Mouse (Mus musculus) CH12.LX (cell line): Measurements from ENCODE around the gene Gpr3. TPM values are rescaled to one million over a fixed set of nuclear protein-coding genes. Genes with fewer than 3 reads are reported as not detected.

ENCODE experiments used
- DNase-seq: peaks from one replicate; pipeline ENCODE4 v3.0.0-alpha.2; 2013; ENCODE audit errors: extremely low read depth
- H3K27ac ChIP-seq: 2 replicates; pipeline ENCODE4 v1.5.1; 2012; ENCODE audit warnings: low read depth, mild to moderate bottlenecking, control low read depth, moderate library complexity; ENCODE audit not compliant: insufficient read depth
- H3K27me3 ChIP-seq: replicated peaks from 2 replicates; pipeline ENCODE3; 2012; ENCODE audit warnings: inconsistent platforms
- H3K36me3 ChIP-seq, 2 experiments: replicated peaks in 1 of 2; 2 replicates each; pipeline versions ENCODE3 to v1.6.1; 2012; ENCODE audit warnings: inconsistent platforms in 1 of 2, low read length in 1 of 2, mild to moderate bottlenecking in 1 of 2, mixed read lengths in 1 of 2, moderate library complexity in 1 of 2; ENCODE audit not compliant: control insufficient read depth in 1 of 2, insufficient read depth in 1 of 2
- H3K4me1 ChIP-seq, 2 experiments: 2 replicates each; pipeline ENCODE4 v1.6.1; 2012; ENCODE audit warnings: inconsistent platforms in 1 of 2, moderate library complexity in 1 of 2; ENCODE audit not compliant: insufficient read depth in 2 of 2, control insufficient read depth in 1 of 2
- H3K4me2 ChIP-seq: 2 replicates; pipeline ENCODE4 v1.6.1; 2012; ENCODE audit warnings: low read depth, mild to moderate bottlenecking, control low read depth; ENCODE audit not compliant: poor library complexity, insufficient read depth, severe bottlenecking
- H3K4me3 ChIP-seq, 3 experiments: fragments of 150-350 bp in 1 of 3; sonication (generic) in 1 of 3; replicated peaks in 1 of 3; 2 replicates each; pipeline versions ENCODE3 to v1.5.1; 2011 to 2012; ENCODE audit warnings: low read depth in 2 of 3, low read length in 2 of 3, mild to moderate bottlenecking in 2 of 3, moderate library complexity in 2 of 3, control low read depth in 1 of 3, improper control_type of control experiment in 1 of 3, inconsistent platforms in 1 of 3, mixed read lengths in 1 of 3; ENCODE audit not compliant: poor library complexity in 1 of 3
- H3K79me2 ChIP-seq: replicated peaks from 2 replicates; pipeline ENCODE4 v1.6.1; 2012; ENCODE audit warnings: mild to moderate bottlenecking, moderate library complexity; ENCODE audit not compliant: control insufficient read depth, poor library complexity, insufficient read depth, severe bottlenecking; ENCODE audit errors: extremely low read depth
- H3K9ac ChIP-seq: 2 replicates; pipeline ENCODE4 v1.6.1; 2012; ENCODE audit warnings: low read depth, mild to moderate bottlenecking, control low read depth, moderate library complexity; ENCODE audit not compliant: insufficient read depth
- H3K9me3 ChIP-seq: replicated peaks from 2 replicates; pipeline ENCODE3; 2012; ENCODE audit warnings: low read length, inconsistent platforms, mixed read lengths
- CHD1 ChIP-seq: IDR thresholded peaks from 2 replicates; pipeline ENCODE4 v1.6.1; 2012; ENCODE audit warnings: low read depth, low read length, improper control_type of control experiment, inconsistent platforms
- CHD2 ChIP-seq: IDR thresholded peaks from 2 replicates; pipeline ENCODE4 v1.6.1; 2011; ENCODE audit warnings: low read length, improper control_type of control experiment
- CTCF ChIP-seq, 2 experiments: IDR thresholded peaks in 1 of 2; conservative IDR thresholded peaks in 1 of 2; 2 replicates each; pipeline ENCODE4 v1.5.1; 2011 to 2012; ENCODE audit warnings: low read depth in 2 of 2, low read length in 2 of 2, improper control_type of control experiment in 1 of 2, inconsistent platforms in 1 of 2, mild to moderate bottlenecking in 1 of 2, moderate library complexity in 1 of 2
- ELF1 ChIP-seq: IDR thresholded peaks from 2 replicates; pipeline ENCODE4 v1.6.1; 2014; ENCODE audit warnings: low read depth, mild to moderate bottlenecking, inconsistent platforms, low read length, improper control_type of control experiment
- EP300 ChIP-seq: IDR thresholded peaks from 2 replicates; pipeline ENCODE4 v1.6.1; 2011; ENCODE audit warnings: low read length, improper control_type of control experiment
- ETS1 ChIP-seq: conservative IDR thresholded peaks from 2 replicates; pipeline ENCODE4 v1.6.1; 2012; ENCODE audit warnings: low read depth, mild to moderate bottlenecking, inconsistent platforms, low read length, improper control_type of control experiment, moderate library complexity
- IRF4 ChIP-seq: IDR thresholded peaks from 2 replicates; pipeline ENCODE4 v1.6.1; 2014; ENCODE audit warnings: low read depth, mild to moderate bottlenecking, inconsistent platforms, low read length, improper control_type of control experiment
- JUND ChIP-seq: conservative IDR thresholded peaks from 2 replicates; pipeline ENCODE4 v1.6.1; 2011; ENCODE audit warnings: low read depth, low read length, improper control_type of control experiment
- KAT2A ChIP-seq: IDR thresholded peaks from 2 replicates; pipeline ENCODE4 v1.6.1; 2012; ENCODE audit warnings: low read length, improper control_type of control experiment, inconsistent platforms; ENCODE audit not compliant: insufficient replicate concordance
- MAFK ChIP-seq: IDR thresholded peaks from 2 replicates; pipeline ENCODE4 v1.6.1; 2011; ENCODE audit warnings: low read length, improper control_type of control experiment; ENCODE audit not compliant: insufficient replicate concordance
- MAX ChIP-seq: IDR thresholded peaks from 2 replicates; pipeline ENCODE4 v1.6.1; 2011; ENCODE audit warnings: low read length, improper control_type of control experiment
- MAZ ChIP-seq: IDR thresholded peaks from 2 replicates; pipeline ENCODE4 v1.6.1; 2012; ENCODE audit warnings: low read depth, mild to moderate bottlenecking, inconsistent platforms, low read length, improper control_type of control experiment, moderate library complexity
- MEF2A ChIP-seq: IDR thresholded peaks from 2 replicates; pipeline ENCODE4 v1.6.1; 2014; ENCODE audit warnings: low read depth, mild to moderate bottlenecking, inconsistent platforms, low read length, improper control_type of control experiment, borderline replicate concordance
- NELFE ChIP-seq: IDR thresholded peaks from 2 replicates; pipeline ENCODE4 v1.6.1; 2011; ENCODE audit warnings: low read depth, low read length, improper control_type of control experiment
- NRF1 ChIP-seq: IDR thresholded peaks from 2 replicates; pipeline ENCODE4 v1.6.1; 2014; ENCODE audit warnings: low read depth, mild to moderate bottlenecking, inconsistent platforms, low read length, improper control_type of control experiment, moderate library complexity
- PAX5 ChIP-seq: IDR thresholded peaks from 2 replicates; pipeline ENCODE4 v1.6.1; 2012; ENCODE audit warnings: low read length, inconsistent platforms, mixed read lengths
- POLR2A ChIP-seq: IDR thresholded peaks from 2 replicates; pipeline ENCODE4 v1.6.1; 2011; ENCODE audit warnings: low read depth, mild to moderate bottlenecking, improper control_type of control experiment, low read length
- RAD21 ChIP-seq: IDR thresholded peaks from 2 replicates; pipeline ENCODE4 v1.6.1; 2011; ENCODE audit warnings: low read depth, mild to moderate bottlenecking, low read length, improper control_type of control experiment, moderate library complexity
- RCOR1 ChIP-seq: conservative IDR thresholded peaks from 2 replicates; pipeline ENCODE4 v1.6.1; 2012; ENCODE audit warnings: low read depth, mild to moderate bottlenecking, inconsistent platforms, low read length, improper control_type of control experiment
- SIN3A ChIP-seq: IDR thresholded peaks from 2 replicates; pipeline ENCODE4 v1.6.1; 2012; ENCODE audit warnings: low read length, improper control_type of control experiment, inconsistent platforms
- TBP ChIP-seq: conservative IDR thresholded peaks from 2 replicates; pipeline ENCODE4 v1.6.1; 2011; ENCODE audit warnings: low read depth, low read length, improper control_type of control experiment
- TCF12 ChIP-seq: IDR thresholded peaks from 2 replicates; pipeline ENCODE4 v1.6.1; 2014; ENCODE audit warnings: low read depth, mild to moderate bottlenecking, inconsistent platforms, low read length, improper control_type of control experiment
- USF1 ChIP-seq: IDR thresholded peaks from 2 replicates; pipeline ENCODE4 v1.6.1; 2014; ENCODE audit warnings: low read depth, mild to moderate bottlenecking, inconsistent platforms, low read length, improper control_type of control experiment
- dilution Hi-C: fragments of 300-500 bp; cut with MboI; formaldehyde crosslinking; loops from 2 replicates; pipeline ENCODE4 v1.14.3; 2020; ENCODE audit warnings: low sequenced_read_pairs; ENCODE audit not compliant: extremely low pct_unique_long_range_greater_than_20kb, extremely low pct_ligation_motif_present
- in situ Hi-C: fragments of 300-500 bp; cut with MboI; formaldehyde crosslinking; loops from 3 replicates; pipeline ENCODE4 v1.14.3; 2019; ENCODE audit warnings: low sequenced_read_pairs, low pct_ligation_motif_present, low pct_unique_long_range_greater_than_20kb, mixed read lengths
- polyA plus RNA-seq: library from polyadenylated mRNA; unstranded; fragments of >175 nt; gene quantifications from 2 replicates; pipeline ENCODE4 v1.2.1, GENCODE M21; 2012; ENCODE audit warnings: low read depth; ENCODE audit not compliant: insufficient read length
- total RNA-seq, 2 experiments: library from RNA; depleted of rRNA; stranded (reverse); fragments of 300-350 nt in 1 of 2; fragments of >200 nt in 1 of 2; gene quantifications; 2 replicates each; pipeline ENCODE4 v1.2.3; 2012 to 2014

The Gpr3 gene
- total and polyA plus RNA-seq, 3 experiments = 0.11 to 0.13 TPM; not detected in 1

DNA sequence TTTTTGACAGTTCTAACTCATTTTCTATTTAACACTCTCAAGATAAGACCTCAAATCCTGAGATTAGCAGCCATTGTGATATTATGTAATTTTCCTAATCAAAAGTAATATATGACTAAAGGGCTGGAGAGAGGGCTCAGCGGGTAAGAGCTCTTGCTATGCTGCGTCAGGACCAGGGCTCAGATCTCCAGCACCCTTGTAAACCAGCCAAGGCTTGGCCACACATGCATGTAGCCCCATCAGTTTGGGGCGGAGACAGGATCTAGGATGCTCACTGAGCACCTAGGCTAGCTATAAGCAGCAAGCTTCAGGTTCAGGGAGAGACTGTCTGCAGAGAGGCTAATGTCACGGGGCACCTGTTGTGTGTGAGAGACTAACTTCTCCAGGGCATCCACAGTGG is 39.9 kb downstream of the Gpr3 start:
- Histone ChIP-seq H3K4me1 (peaks cover 16 to 83% of the 10 kb centered on the region in 2 experiments), H3K36me3 (peaks cover 11 to 35% of the 10 kb centered on the region in 2 experiments), H3K9ac (no peak overlapping the region), H3K4me3 (no peak overlapping the region), H3K27ac (no peak overlapping the region), H3K79me2 (peaks cover 41% of the 10 kb centered on the region), H3K27me3 (no peaks in the 10 kb centered on the region), H3K4me2 (no peak overlapping the region), H3K9me3 (no peaks in the 10 kb centered on the region)
- dilution Hi-C loops (no loop called here), in situ Hi-C loops (no loop called here)
- TF ChIP-seq NRF1 (no peak), MAFK (no peak), NELFE (no peak), RAD21 (no peak), KAT2A (no peak), RCOR1 (no peak), USF1 (no peak), EP300 (no peak), MEF2A (no peak), TCF12 (no peak), CHD2 (no peak), PAX5 (no peak), MAZ (no peak), MAX (no peak), ETS1 (no peak), CTCF (conservative IDR thresholded peaks at IDR 0.05 in 1 of 2, IDR thresholded peaks at IDR 0.05 in 1 of 2; ENCODE audit: low read depth in 2 of 2, low read length in 2 of 2) (no peak), JUND (no peak), SIN3A (no peak)
- no peak for DNase-seq

DNA sequence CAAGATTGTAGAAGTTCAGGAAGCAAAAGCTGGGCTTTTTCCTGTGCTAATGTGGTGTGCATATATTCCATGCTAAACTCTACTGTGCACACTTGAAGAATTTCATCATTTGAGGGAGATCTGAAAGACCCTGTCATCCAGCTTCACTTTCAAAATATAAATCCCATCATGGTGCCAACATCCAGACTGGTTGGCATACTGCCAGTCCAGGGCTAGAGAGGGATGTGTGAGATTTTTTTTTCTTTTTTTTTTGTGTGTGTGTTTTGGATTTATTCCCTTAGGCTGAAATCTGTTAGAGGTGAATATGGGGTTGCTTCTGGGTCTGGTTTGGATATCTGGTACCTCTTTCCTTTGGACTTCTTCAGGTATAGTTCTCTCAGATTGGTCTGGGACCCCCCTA is 41.7 kb downstream of the Gpr3 start:
- no peak for TF ChIP-seq MEF2A
- no peak for TF ChIP-seq POLR2A
- no peak for TF ChIP-seq CHD2
- no peak for TF ChIP-seq ELF1
- TF ChIP-seq MAZ = no peak
- no peak for TF ChIP-seq PAX5
- TF ChIP-seq MAX = no peak
- TF ChIP-seq TBP = no peak
- no peak for TF ChIP-seq IRF4
- no peak for TF ChIP-seq MAFK
- no peak for TF ChIP-seq JUND
- no peak for TF ChIP-seq CHD1
- no peak for TF ChIP-seq NELFE
- TF ChIP-seq, all 38 proteins: peak for 0
- H3K27me3 ChIP-seq = no peaks in the 10 kb centered on the region
- H3K9me3 ChIP-seq = no peaks in the 10 kb centered on the region
- dilution Hi-C loops = no loop called here
- in situ Hi-C loops = no loop called here
- H3K79me2 ChIP-seq = peaks cover 46% of the 10 kb centered on the region
- peak overlapping the region in 1 of 3 experiments; percentile 26 for H3K4me3 ChIP-seq
- peak overlapping the region; percentile 81 for H3K4me2 ChIP-seq
- peak overlapping the region; percentile 52 for H3K9ac ChIP-seq
- H3K4me1 ChIP-seq = peaks cover 16 to 78% of the 10 kb centered on the region in 2 experiments
- peak overlapping the region; percentile 92 for H3K27ac ChIP-seq
- H3K36me3 ChIP-seq = peaks cover 3 to 30% of the 10 kb centered on the region in 2 experiments
- DNase-seq = no peak
